Mouse (Mus musculus): Measurements from ENCODE around the gene Gse1. TPM values are rescaled to one million over a fixed set of nuclear protein-coding genes. Genes with fewer than 3 reads are reported as not detected.

Gse1 gene
- polyA plus RNA-seq, 1 experiment from 2014 or later, result 6.7 TPM

DNA sequence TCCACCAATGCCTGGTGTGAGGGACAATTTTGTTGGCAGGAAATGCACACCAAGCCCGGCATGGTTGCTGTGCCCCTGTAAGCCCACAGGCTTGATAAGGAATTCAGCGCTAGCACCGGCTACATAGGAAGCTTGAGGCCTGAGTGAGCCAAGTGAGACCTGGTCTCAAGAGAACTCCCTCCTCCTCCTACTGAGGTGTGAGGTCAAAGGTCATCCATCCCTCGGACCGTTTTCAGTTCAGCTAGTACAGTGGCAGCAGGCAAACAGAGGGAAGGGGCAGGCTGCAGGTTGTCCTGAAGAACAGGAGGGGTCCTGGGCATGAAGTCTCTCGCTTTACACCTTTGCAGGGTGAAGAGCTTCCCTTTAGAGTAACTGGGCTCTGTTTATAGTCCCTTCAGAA lies 402.6 kb downstream of the Gse1 start:
- ATAC-seq (ENCODE audit: low FRiP score, low TSS enrichment), result no peak
- WGBS, result 43% methylated on average over 6 of the region's 6 CpGs
- Histone ChIP-seq H3K4me3 (ENCODE audit: low read length) (no peak overlapping the region), H3K36me3 (ENCODE audit: insufficient read depth, low read length) (no peaks in the 10 kb centered on the region), H3K27ac (ENCODE audit: low read length) (no peak overlapping the region), H3K9ac (replicated peaks; ENCODE audit: low read length) (no peak overlapping the region), H3K4me1 (ENCODE audit: insufficient read depth, low read length) (peaks cover 11% of the 10 kb centered on the region), H3K9me3 (ENCODE audit: low read length) (no peaks in the 10 kb centered on the region), H3K4me2 (replicated peaks; ENCODE audit: low read depth, low read length) (no peak overlapping the region), H3K27me3 (ENCODE audit: insufficient read depth, low read length) (peaks cover 9% of the 10 kb centered on the region)

Small RNA genes within 50 kb of the gene (microRNA-seq; reads per million reads assigned to microRNA genes)
- not detected for gene Gm22715
- not detected for gene Mir7687

Other genes with a start within 250 kb of the Gse1 start
- gene Crispld2, start 236.0 kb upstream of the Gse1 start, polyA plus RNA-seq (2015; fragmentation: Nextera tagmentation; extraction: Ambion mirVana), result 8.7 and 10.1 TPM in 2 replicates
- 36.2 and 37.4 TPM in 2 replicates for gene Zdhhc7, start 127.0 kb upstream of the Gse1 start, polyA plus RNA-seq (2015; fragmentation: Nextera tagmentation; extraction: Ambion mirVana)
- gene 6430548M08Rik, start 114.3 kb upstream of the Gse1 start, polyA plus RNA-seq (2015; fragmentation: Nextera tagmentation; extraction: Ambion mirVana), result 5.3 and 6.7 TPM in 2 replicates
- 0.14 and 0.22 TPM in 2 replicates for gene Fam92b, start 51.0 kb upstream of the Gse1 start, polyA plus RNA-seq (2015; fragmentation: Nextera tagmentation; extraction: Ambion mirVana)